Mouse (Mus musculus) neural tube, embryonic 11.5 days (tissue): ENCODE data around the gene Mpst. TPM values are rescaled to one million over a fixed set of nuclear protein-coding genes. Genes with fewer than 3 reads are reported as not detected.

Experiments used
- ATAC-seq: fragments of 200-750 bp; cut with Nextera tagmentation; 2 replicates; pipeline ENCODE4 v1.8.0; 2017; ENCODE audit warnings: moderate number of reproducible peaks, mild to moderate bottlenecking, moderate TSS enrichment, moderate library complexity; ENCODE audit not compliant: insufficient read depth, low FRiP score, low TSS enrichment
- DNase-seq: peaks from one replicate; pipeline ENCODE4 v3.0.0-alpha.2; 2015; ENCODE audit warnings: low spot score
- H3K27ac ChIP-seq: fragments of 300-500 bp; sonication (generic); 2 replicates; pipeline ENCODE4 v1.5.1; 2014; ENCODE audit warnings: low read depth, mild to moderate bottlenecking, low read length
- H3K27me3 ChIP-seq: fragments of 300-500 bp; sonication (generic); 2 replicates; pipeline ENCODE4 v1.6.1; 2014; ENCODE audit warnings: mild to moderate bottlenecking, low read length, mixed read lengths; ENCODE audit not compliant: control insufficient read depth, insufficient read depth
- H3K36me3 ChIP-seq: fragments of 300-500 bp; sonication (generic); 2 replicates; pipeline ENCODE4 v1.6.1; 2014; ENCODE audit warnings: mild to moderate bottlenecking, low read length, moderate library complexity, mixed read lengths; ENCODE audit not compliant: control insufficient read depth, insufficient read depth
- H3K4me1 ChIP-seq: fragments of 300-500 bp; sonication (generic); 2 replicates; pipeline ENCODE4 v1.6.1; 2014; ENCODE audit warnings: low read length, mixed read lengths; ENCODE audit not compliant: control insufficient read depth, insufficient read depth
- H3K4me2 ChIP-seq: fragments of 300-500 bp; sonication (generic); 2 replicates; pipeline ENCODE4 v1.6.1; 2014; ENCODE audit warnings: low read depth, mild to moderate bottlenecking, moderate library complexity
- H3K4me3 ChIP-seq: fragments of 300-500 bp; sonication (generic); 2 replicates; pipeline ENCODE4 v1.5.1; 2014; ENCODE audit warnings: low read depth, low read length
- H3K9ac ChIP-seq: fragments of 300-500 bp; sonication (generic); 2 replicates; pipeline ENCODE4 v1.6.1; 2014; ENCODE audit warnings: mild to moderate bottlenecking, low read length
- H3K9me3 ChIP-seq: fragments of 300-500 bp; sonication (generic); 2 replicates; pipeline ENCODE4 v1.6.1; 2016; ENCODE audit warnings: low read length; ENCODE audit not compliant: control insufficient read depth
- WGBS: fragments of 180-500 bp; shearing (Covaris S2); extraction: QIAGEN DNeasy Blood & Tissue Kit; methylation state at CpG from one replicate; pipeline ENCODE4 v1.1.7; 2014; 5-methylcytosine and 5-hydroxymethylcytosine counted together
- polyA plus RNA-seq: library from polyadenylated mRNA; unstranded; fragments of >200 nt; fragmentation: Nextera tagmentation; extraction: Ambion mirVana; gene quantifications from 2 replicates; pipeline ENCODE4 v1.2.1, GENCODE M21; 2014

The Mpst gene
- polyA plus RNA-seq, 1 experiment from 2014 or later = 1.9 TPM

GRCm38 (mm10) chr15:78436380-78437192, 30.4 kb downstream of the Mpst start:
- WGBS = 9% methylated on average over 32 of the region's 32 CpGs
- H3K4me1 ChIP-seq = peaks cover 31% of the 10 kb centered on the region
- 0 out of 2 replicates have a peak, but pooled peaks cover 3% of the 10 kb centered on the region for H3K36me3 ChIP-seq
- H3K9ac ChIP-seq = peak overlapping the region; percentile 14; the same call in 1 of the 2 replicates
- H3K9me3 ChIP-seq = no peaks in the 10 kb centered on the region
- no peaks in the 10 kb centered on the region for H3K27me3 ChIP-seq
- peak overlapping the region; percentile 21 for H3K27ac ChIP-seq
- DNase-seq (peak; percentile 70), ATAC-seq (peak; percentile 40; the same call in 1 of the 2 replicates)
- peak overlapping the region; percentile 51 for H3K4me2 ChIP-seq
- H3K4me3 ChIP-seq = peak overlapping the region; percentile 19; the same call in 1 of the 2 replicates

- WGBS = 17% methylated on average over 23 of the region's 23 CpGs
- Histone ChIP-seq H3K27ac (peak overlapping the region; percentile 21), H3K9me3 (no peaks in the 10 kb centered on the region), H3K4me2 (peak overlapping the region; percentile 51), H3K4me1 (peaks cover 31% of the 10 kb centered on the region), H3K9ac (peak overlapping the region; percentile 2), H3K36me3 (0 out of 2 replicates have a peak, but pooled peaks cover 3% of the 10 kb centered on the region), H3K4me3 (no peak overlapping the region), H3K27me3 (no peaks in the 10 kb centered on the region)
- peak; percentile 49 for DNase-seq
- 0 out of 2 replicates have a peak, but pooled peaks have one; percentile 7 for ATAC-seq
These were observed 31.2 kb downstream of the Mpst start for GRCm38 (mm10) chr15:78437237-78438017.

GRCm38 (mm10) chr15:78438018-78438394, 31.8 kb downstream of the Mpst start:
- peak overlapping the region; percentile 2; the same call in 1 of the 2 replicates for H3K9ac ChIP-seq
- no peak overlapping the region for H3K4me3 ChIP-seq
- DNase-seq = no peak
- no peaks in the 10 kb centered on the region for H3K27me3 ChIP-seq
- no peaks in the 10 kb centered on the region for H3K9me3 ChIP-seq
- H3K4me1 ChIP-seq = peaks cover 31% of the 10 kb centered on the region
- 0 out of 2 replicates have a peak, but pooled peaks cover 3% of the 10 kb centered on the region for H3K36me3 ChIP-seq
- no peak for ATAC-seq
- no peak overlapping the region for H3K27ac ChIP-seq
- WGBS = 40% methylated on average over 4 of the region's 4 CpGs
- no peak overlapping the region for H3K4me2 ChIP-seq

GRCm38 (mm10) chr15:78438505-78438904, 32.3 kb downstream of the Mpst start:
- Histone ChIP-seq H3K36me3 (0 out of 2 replicates have a peak, but pooled peaks cover 3% of the 10 kb centered on the region), H3K9me3 (no peaks in the 10 kb centered on the region), H3K9ac (no peak overlapping the region), H3K4me1 (peaks cover 31% of the 10 kb centered on the region), H3K4me2 (no peak overlapping the region), H3K27ac (no peak overlapping the region), H3K4me3 (no peak overlapping the region), H3K27me3 (no peaks in the 10 kb centered on the region)
- 41% methylated on average over 8 of the region's 8 CpGs for WGBS
- DNase-seq = no peak
- no peak for ATAC-seq

- Histone ChIP-seq H3K4me3 (no peak overlapping the region), H3K9me3 (no peaks in the 10 kb centered on the region), H3K4me2 (no peak overlapping the region), H3K27ac (no peak overlapping the region), H3K36me3 (0 out of 2 replicates have a peak, but pooled peaks cover 3% of the 10 kb centered on the region), H3K9ac (no peak overlapping the region), H3K4me1 (peaks cover 29% of the 10 kb centered on the region), H3K27me3 (no peaks in the 10 kb centered on the region)
- no peak for DNase-seq
- no peak for ATAC-seq
- 65% methylated on average over 9 of the region's 9 CpGs for WGBS
These were observed 32.8 kb downstream of the Mpst start for GRCm38 (mm10) chr15:78438973-78439372.

GRCm38 (mm10) chr15:78442231-78442630, 36.0 kb downstream of the Mpst start:
- no peak for DNase-seq
- 89% methylated on average over 19 of the region's 19 CpGs for WGBS
- ATAC-seq = no peak
- H3K36me3 ChIP-seq = no peaks in the 10 kb centered on the region
- no peaks in the 10 kb centered on the region for H3K27me3 ChIP-seq
- no peak overlapping the region for H3K9ac ChIP-seq
- H3K9me3 ChIP-seq = no peaks in the 10 kb centered on the region
- H3K4me1 ChIP-seq = peaks cover 8% of the 10 kb centered on the region; the same call in 1 of the 2 replicates
- no peak overlapping the region for H3K4me2 ChIP-seq
- H3K27ac ChIP-seq = no peak overlapping the region
- H3K4me3 ChIP-seq = no peak overlapping the region

- Histone ChIP-seq H3K9ac (no peak overlapping the region), H3K9me3 (no peaks in the 10 kb centered on the region), H3K4me2 (no peak overlapping the region), H3K36me3 (no peaks in the 10 kb centered on the region), H3K27me3 (no peaks in the 10 kb centered on the region), H3K27ac (no peak overlapping the region), H3K4me1 (no peaks in the 10 kb centered on the region), H3K4me3 (no peak overlapping the region)
- 50% methylated on average over 6 of the region's 6 CpGs for WGBS
- ATAC-seq (no peak), DNase-seq (no peak)
These were observed 37.6 kb downstream of the Mpst start for GRCm38 (mm10) chr15:78443857-78444256.

- no peak overlapping the region for H3K4me2 ChIP-seq
- no peak overlapping the region for H3K27ac ChIP-seq
- no peak overlapping the region for H3K4me3 ChIP-seq
- H3K9me3 ChIP-seq = no peaks in the 10 kb centered on the region
- ATAC-seq (no peak), DNase-seq (no peak)
- no peaks in the 10 kb centered on the region for H3K36me3 ChIP-seq
- H3K9ac ChIP-seq = no peak overlapping the region
- WGBS = 63% methylated on average over 7 of the region's 7 CpGs
- H3K4me1 ChIP-seq = no peaks in the 10 kb centered on the region
- H3K27me3 ChIP-seq = no peaks in the 10 kb centered on the region
These were observed 40.9 kb downstream of the Mpst start for GRCm38 (mm10) chr15:78447121-78447520.
